Mouse (Mus musculus) spleen, adult 18-20 months (tissue): ENCODE results near the gene Rpl27a.

Source experiments
- DNase-seq, 2 experiments: peaks; one replicate each; pipeline ENCODE4 v3.0.0; 2022; ENCODE audit warnings: mixed read lengths in 2 of 2

Rpl27a gene

DNA sequence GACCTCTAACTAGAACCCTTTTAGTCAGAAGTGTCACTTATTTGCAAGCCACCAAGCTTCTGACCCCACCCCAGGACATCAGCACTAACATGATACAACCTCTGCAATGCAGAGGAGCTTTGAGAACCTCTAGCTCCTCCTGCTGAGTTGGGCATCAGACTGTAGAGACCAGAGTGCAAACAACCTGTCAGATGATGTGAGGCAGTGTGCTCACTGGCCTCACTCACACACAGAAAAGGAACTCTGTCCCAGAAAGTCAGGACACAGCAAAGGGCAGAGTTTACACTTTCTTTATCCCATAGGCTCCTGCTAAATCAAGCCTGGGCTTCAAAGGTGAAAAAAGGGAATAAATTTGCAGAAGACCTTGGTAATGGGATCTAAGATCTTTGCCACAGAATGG is 47.4 kb downstream of the Rpl27a start:
- no peak for DNase-seq

DNA sequence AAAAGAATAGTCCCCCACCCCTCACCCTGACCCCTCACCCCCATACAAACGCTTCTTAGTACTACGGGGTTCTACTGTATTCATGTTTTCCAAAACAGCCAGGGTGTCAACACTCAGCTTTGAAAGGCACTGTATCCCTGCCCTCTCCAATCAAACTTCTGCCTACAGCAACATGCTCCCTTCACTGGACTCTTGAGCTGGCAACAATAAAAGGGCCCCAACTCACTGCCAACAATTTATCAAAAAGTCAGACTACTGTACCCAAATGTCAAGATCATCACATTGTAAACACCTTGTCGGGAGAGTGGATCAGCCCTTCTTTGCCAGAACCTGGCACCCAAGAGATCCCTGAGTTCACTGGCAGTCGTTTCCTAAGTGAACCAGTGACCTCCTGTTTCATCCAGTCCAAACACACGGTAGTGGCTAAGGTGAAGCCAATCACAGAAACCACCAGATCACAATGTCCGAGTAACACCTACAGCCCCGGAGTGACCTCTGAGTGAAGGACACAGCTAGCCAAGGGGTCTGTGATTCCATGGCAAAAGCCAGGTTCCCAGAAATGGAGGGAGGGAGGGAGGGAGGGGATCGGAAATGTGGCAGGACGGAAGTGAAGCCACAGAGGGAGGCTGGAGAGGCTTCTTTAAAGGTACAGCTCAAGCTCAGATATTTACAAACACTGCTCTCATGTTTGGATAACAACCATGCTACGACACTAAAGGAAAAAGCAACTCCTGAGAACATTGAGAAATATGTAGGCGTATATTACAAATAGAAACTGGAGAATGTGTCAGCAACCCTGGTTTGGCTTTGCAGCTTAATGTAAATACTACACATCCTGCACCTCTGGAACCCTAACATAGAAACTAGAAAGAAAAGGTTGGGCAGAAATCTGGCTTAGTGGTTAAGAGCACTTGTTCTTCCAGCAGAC is 48.2 kb downstream of the Rpl27a start:
- no peak for DNase-seq

GRCm38 (mm10) chr7:109568391-109568892 is 49.5 kb downstream of the Rpl27a start:
- DNase-seq, result no peak
